Mouse (Mus musculus): ENCODE data around the gene Imp4.

- TF ChIP-seq CTCF (IDR thresholded peaks at IDR 0.05) (no peak), EP300 (IDR thresholded peaks at IDR 0.05) (no peak)
Observed at GRCm38 (mm10) chr1:34430981-34431380, 8.7 kb upstream of the Imp4 start.
